In genomic region chr8:8462455-8462854, GRCm38 (mm10) we compare ENCODE assay signal across 29 mouse cellular contexts.
DNase-seq lines count a peak whose midpoint lies in the region; ATAC-seq and TF ChIP-seq lines count a peak whose summit lies in the region.
"Had no signal": no experiment of that assay in that cellular context is flagged by ENCODE, and none has a peak within 500 bp of the region (broad histone marks: within the 10 kb centered on the region; RNA-seq: fewer than 3 reads in every experiment).

No protein-coding gene starts in this region.

- H3K9ac ChIP-seq in hindbrain, embryonic 14.5 days: no peak overlapping the region
- H3K9ac ChIP-seq in hindbrain, embryonic 13.5 days: no peak overlapping the region
- no peak overlapping the region for H3K9ac ChIP-seq in lung, embryonic 14.5 days
- H3K9ac ChIP-seq: heart, embryonic 12.5 days; hindbrain, embryonic 12.5 days; liver, embryonic 15.5 days; neural tube, embryonic 13.5 days had no signal

- 0 out of 2 replicates have a peak, but pooled peaks cover 15% of the 10 kb centered on the region for H3K4me1 ChIP-seq in hindbrain, embryonic 14.5 days (replicated peaks; ENCODE audit: control insufficient read depth, insufficient read depth, low read length)
- H3K4me1 ChIP-seq in hindbrain, embryonic 13.5 days (replicated peaks): peaks cover 21% of the 10 kb centered on the region
- H3K4me1 ChIP-seq in lung, embryonic 14.5 days (ENCODE audit: insufficient read depth): 0 out of 2 replicates have a peak, but pooled peaks cover 2% of the 10 kb centered on the region
- peaks cover 13% of the 10 kb centered on the region for H3K4me1 ChIP-seq in embryonic facial prominence, embryonic 10.5 days
- H3K4me1 ChIP-seq: liver, embryonic 15.5 days had no signal

- no peaks in the 10 kb centered on the region for H3K27me3 ChIP-seq in hindbrain, embryonic 14.5 days (ENCODE audit: control insufficient read depth, insufficient read depth, low read length)
- H3K27me3 ChIP-seq in hindbrain, embryonic 13.5 days: no peaks in the 10 kb centered on the region
- H3K27me3 ChIP-seq in lung, embryonic 14.5 days (ENCODE audit: insufficient read depth, low read length): no peaks in the 10 kb centered on the region
- H3K27me3 ChIP-seq in embryonic facial prominence, embryonic 10.5 days (replicated peaks; ENCODE audit: low read depth, poor library complexity, severe bottlenecking): no peaks in the 10 kb centered on the region
- H3K27me3 ChIP-seq: heart, embryonic 12.5 days; hindbrain, embryonic 12.5 days; liver, embryonic 15.5 days; neural tube, embryonic 13.5 days had no signal

- TF ChIP-seq CTCF in lung, embryonic 14.5 days (IDR thresholded peaks at IDR 0.05; ENCODE audit: low read depth): no peak
- TF ChIP-seq CTCF in brain, embryonic 14.5 days (IDR thresholded peaks at IDR 0.05; ENCODE audit: borderline replicate concordance, extremely low read depth, insufficient read depth, insufficient read length): no peak

- H3K27ac ChIP-seq in hindbrain, embryonic 14.5 days: no peak overlapping the region
- no peak overlapping the region for H3K27ac ChIP-seq in hindbrain, embryonic 13.5 days
- no peak overlapping the region for H3K27ac ChIP-seq in lung, embryonic 14.5 days (ENCODE audit: low read depth)
- H3K27ac ChIP-seq in embryonic facial prominence, embryonic 10.5 days (replicated peaks): no peak overlapping the region
- H3K27ac ChIP-seq: hindbrain, embryonic 12.5 days; limb, embryonic 10.5 days; liver, embryonic 15.5 days; macrophage; neural tube, embryonic 13.5 days had no signal

- TF ChIP-seq POLR2A in brain, embryonic 14.5 days (IDR thresholded peaks at IDR 0.05; ENCODE audit: borderline replicate concordance, extremely low read depth, insufficient read depth, insufficient read length, poor library complexity, severe bottlenecking): no peak

- H3K4me2 ChIP-seq in hindbrain, embryonic 14.5 days (replicated peaks): no peak overlapping the region
- no peak overlapping the region for H3K4me2 ChIP-seq in hindbrain, embryonic 13.5 days
- no peak overlapping the region for H3K4me2 ChIP-seq in lung, embryonic 14.5 days
- H3K4me2 ChIP-seq: heart, embryonic 12.5 days; hindbrain, embryonic 12.5 days; liver, embryonic 15.5 days; neural tube, embryonic 13.5 days had no signal

- DNase-seq in hindbrain, embryonic 14.5 days (ENCODE audit: low spot score): peak; percentile 40
- peak; percentile 64 for DNase-seq in lung, embryonic 14.5 days
- DNase-seq in lung, adult 18-20 months: no peak
- DNase-seq in brain, embryonic 14.5 days (ENCODE audit: low read depth): peak; percentile 89
- DNase-seq in c-Kit-positive CD71-positive TER-119-positive erythroid progenitor cells, embryonic 14.5 days (ENCODE audit: low spot score): peak; percentile 3
- DNase-seq in heart, postnatal 25 days (ENCODE audit: low spot score): no peak
- DNase-seq in embryonic facial prominence, embryonic 10.5 days (ENCODE audit: low spot score): no peak
- DNase-seq: adrenal gland, adult 8-10 months; cerebellum, adult 11 months; cerebellum, postnatal 36 days; embryo, embryonic 11 days; gastrocnemius, postnatal 14 days; heart, postnatal 10 days; kidney, adult 2 months; kidney, postnatal 36 days; liver; retina, postnatal 1 day; right cerebral cortex, postnatal 25 days; thymus, postnatal 14 days had no signal

- no peaks in the 10 kb centered on the region for H3K36me3 ChIP-seq in hindbrain, embryonic 14.5 days (replicated peaks; ENCODE audit: control insufficient read depth, insufficient read depth)
- no peaks in the 10 kb centered on the region for H3K36me3 ChIP-seq in hindbrain, embryonic 13.5 days
- H3K36me3 ChIP-seq in lung, embryonic 14.5 days (ENCODE audit: insufficient read depth): no peaks in the 10 kb centered on the region
- no peaks in the 10 kb centered on the region for H3K36me3 ChIP-seq in embryonic facial prominence, embryonic 10.5 days (replicated peaks)
- H3K36me3 ChIP-seq: heart, embryonic 12.5 days; hindbrain, embryonic 12.5 days; limb, embryonic 10.5 days; liver, embryonic 15.5 days; neural tube, embryonic 13.5 days had no signal

- no peak overlapping the region for H3K4me3 ChIP-seq in hindbrain, embryonic 14.5 days (replicated peaks; ENCODE audit: low read length)
- no peak overlapping the region for H3K4me3 ChIP-seq in hindbrain, embryonic 13.5 days
- no peak overlapping the region for H3K4me3 ChIP-seq in lung, embryonic 14.5 days (ENCODE audit: low read depth, low read length)
- H3K4me3 ChIP-seq in embryonic facial prominence, embryonic 10.5 days: no peak overlapping the region
- H3K4me3 ChIP-seq: heart, embryonic 12.5 days; hindbrain, embryonic 12.5 days; limb, embryonic 10.5 days; liver, embryonic 15.5 days; myocyte; neural tube, embryonic 13.5 days had no signal

- H3K9me3 ChIP-seq in hindbrain, embryonic 14.5 days (ENCODE audit: control insufficient read depth, low read length): no peaks in the 10 kb centered on the region
- no peaks in the 10 kb centered on the region for H3K9me3 ChIP-seq in hindbrain, embryonic 13.5 days
- H3K9me3 ChIP-seq in lung, embryonic 14.5 days (ENCODE audit: low read depth, low read length): no peaks in the 10 kb centered on the region
- H3K9me3 ChIP-seq in embryonic facial prominence, embryonic 10.5 days: no peaks in the 10 kb centered on the region
- H3K9me3 ChIP-seq: heart, embryonic 12.5 days; hindbrain, embryonic 12.5 days; limb, embryonic 10.5 days; liver, embryonic 15.5 days; neural tube, embryonic 13.5 days had no signal

- 33% methylated on average over 2 of the region's 2 CpGs for WGBS in hindbrain, embryonic 14.5 days
- 31% methylated on average over 2 of the region's 2 CpGs for WGBS in hindbrain, embryonic 13.5 days
- 11% methylated on average over 2 of the region's 2 CpGs for WGBS in lung, embryonic 14.5 days
- WGBS in embryonic facial prominence, embryonic 10.5 days: 82% methylated on average over 2 of the region's 2 CpGs

- intact Hi-C loops in heart, postnatal 25 days (cut with DNase I): no loop called here

- ATAC-seq in hindbrain, embryonic 14.5 days (ENCODE audit: low FRiP score): no peak
- ATAC-seq in hindbrain, embryonic 13.5 days (ENCODE audit: low FRiP score): no peak
- no peak for ATAC-seq in lung, embryonic 14.5 days (ENCODE audit: insufficient read depth)
- ATAC-seq: activated CD4-positive, CD25-positive, alpha-beta regulatory T cell, adult 4 months; lung, postnatal 0 days had no signal

Comparison
In these comparisons a context has a peak if more than half of its experiments do, and no peak if none do; other contexts are left out.
1. DNase-seq: peak in hindbrain, embryonic 14.5 days (single experiment), lung, embryonic 14.5 days (single experiment), brain, embryonic 14.5 days (single experiment) and c-Kit-positive CD71-positive TER-119-positive erythroid progenitor cells, embryonic 14.5 days (single experiment); none in lung, adult 18-20 months (0 of 2), heart, postnatal 25 days (single experiment) and embryonic facial prominence, embryonic 10.5 days (single experiment).